Mouse (Mus musculus) forebrain, embryonic 11.5 days (tissue): ENCODE results near the gene Gp1bb. TPM values are rescaled to one million over a fixed set of nuclear protein-coding genes. Genes with fewer than 3 reads are reported as not detected.

Experiments used
- ATAC-seq: fragments of 200-750 bp; cut with Nextera tagmentation; replicated peaks from 2 replicates; pipeline ENCODE4 v1.8.0; 2017; ENCODE audit warnings: moderate TSS enrichment; ENCODE audit not compliant: low FRiP score
- DNase-seq: peaks from one replicate; pipeline ENCODE4 v3.0.0-alpha.2; 2017; ENCODE audit warnings: low spot score
- H3K27ac ChIP-seq: fragments of 300-500 bp; sonication (generic); 2 replicates; pipeline ENCODE4 v1.5.1; 2014; ENCODE audit warnings: low read depth, low read length
- H3K27me3 ChIP-seq: fragments of 300-500 bp; sonication (generic); 2 replicates; pipeline ENCODE4 v1.6.1; 2014; ENCODE audit warnings: mild to moderate bottlenecking, low read length, mixed read lengths; ENCODE audit not compliant: control insufficient read depth, insufficient read depth
- H3K36me3 ChIP-seq: fragments of 300-500 bp; sonication (generic); 2 replicates; pipeline ENCODE4 v1.6.1; 2014; ENCODE audit warnings: mild to moderate bottlenecking, low read length, moderate library complexity, mixed read lengths; ENCODE audit not compliant: control insufficient read depth, insufficient read depth
- H3K4me1 ChIP-seq: fragments of 300-500 bp; sonication (generic); replicated peaks from 2 replicates; pipeline ENCODE4 v1.6.1; 2014; ENCODE audit warnings: low read length, mixed read lengths; ENCODE audit not compliant: control insufficient read depth, insufficient read depth
- H3K4me2 ChIP-seq: fragments of 300-500 bp; sonication (generic); 2 replicates; pipeline ENCODE4 v1.6.1; 2014; ENCODE audit warnings: low read depth, mild to moderate bottlenecking, low read length, moderate library complexity, mixed read lengths; ENCODE audit not compliant: severe bottlenecking
- H3K4me3 ChIP-seq: fragments of 300-500 bp; sonication (generic); 2 replicates; pipeline ENCODE4 v1.5.1; 2014; ENCODE audit warnings: low read depth, low read length
- H3K9ac ChIP-seq: fragments of 300-500 bp; sonication (generic); 2 replicates; pipeline ENCODE4 v1.6.1; 2014; ENCODE audit warnings: low read length
- H3K9me3 ChIP-seq: fragments of 300-500 bp; sonication (generic); 2 replicates; pipeline ENCODE4 v1.6.1; 2016; ENCODE audit warnings: low read length, mixed read lengths; ENCODE audit not compliant: control insufficient read depth
- WGBS: fragments of 180-500 bp; shearing (Covaris S2); extraction: QIAGEN DNeasy Blood & Tissue Kit; methylation state at CpG from one replicate; pipeline ENCODE4 v1.1.7; 2014; 5-methylcytosine and 5-hydroxymethylcytosine counted together
- polyA plus RNA-seq: library from polyadenylated mRNA; unstranded; fragments of >200 nt; fragmentation: Nextera tagmentation; extraction: Ambion mirVana; gene quantifications from 2 replicates; pipeline ENCODE4 v1.2.1, GENCODE M21; 2014

Gp1bb gene
- polyA plus RNA-seq, 1 experiment from 2014 or later, result 5.3 TPM

DNA sequence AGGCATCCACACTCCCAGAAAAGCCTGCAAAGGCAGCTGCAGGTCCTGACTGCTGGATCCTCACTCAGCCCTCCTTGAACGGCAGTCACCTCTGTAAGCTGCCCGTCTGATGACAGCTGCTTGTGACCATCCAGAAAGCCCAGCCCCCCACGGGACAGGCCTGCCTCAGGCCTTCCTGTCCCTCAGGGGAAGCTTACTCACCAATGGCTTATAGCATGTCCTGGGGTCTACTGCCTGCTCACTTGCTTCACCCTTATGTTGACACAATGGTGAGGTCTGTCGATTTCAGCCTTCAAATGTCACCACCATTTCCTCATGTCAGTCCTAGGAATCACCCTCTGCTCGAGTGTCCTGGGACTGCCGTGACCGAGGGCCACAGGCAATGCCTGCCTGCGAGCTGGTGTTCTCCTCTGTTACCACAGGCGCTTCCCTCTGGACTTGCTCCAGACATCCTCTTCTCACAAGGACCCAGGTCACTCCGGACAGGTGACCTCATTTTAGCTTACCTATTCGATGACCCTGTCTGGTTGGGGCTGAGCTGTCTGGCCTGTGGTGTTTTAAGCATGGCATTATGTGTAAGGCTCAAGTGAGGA is 21.3 kb upstream of the Gp1bb start:
- no peaks in the 10 kb centered on the region for H3K4me1 ChIP-seq
- no peak for ATAC-seq
- no peaks in the 10 kb centered on the region for H3K27me3 ChIP-seq
- no peak overlapping the region for H3K27ac ChIP-seq
- no peak overlapping the region for H3K4me3 ChIP-seq
- H3K9me3 ChIP-seq, result no peaks in the 10 kb centered on the region
- 82% methylated on average over 11 of the region's 11 CpGs for WGBS
- no peaks in the 10 kb centered on the region for H3K36me3 ChIP-seq
- peak; percentile 47 for DNase-seq
- H3K9ac ChIP-seq, result no peak overlapping the region
- no peak overlapping the region for H3K4me2 ChIP-seq

DNA sequence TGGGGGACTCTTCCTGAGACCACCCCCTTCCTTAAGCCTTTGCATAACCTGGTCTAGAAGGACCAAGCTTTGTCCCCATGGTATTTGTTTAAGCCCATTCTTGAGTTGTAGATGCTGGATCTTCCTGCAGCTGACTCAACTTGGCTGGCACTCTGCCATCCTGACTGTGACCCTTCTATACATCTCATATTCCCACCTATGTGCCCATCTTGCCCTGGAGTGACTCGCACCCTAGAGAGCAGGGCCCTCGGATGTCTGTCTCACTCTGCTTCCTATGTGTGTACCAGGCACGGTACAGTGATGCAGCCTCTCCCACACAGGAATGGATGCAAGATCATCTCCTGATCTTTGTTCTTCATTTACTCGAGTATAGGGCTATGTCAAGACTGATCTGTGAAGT is 20.7 kb upstream of the Gp1bb start:
- H3K9ac ChIP-seq, result no peak overlapping the region
- no peak overlapping the region for H3K4me2 ChIP-seq
- H3K4me3 ChIP-seq, result no peak overlapping the region
- no peaks in the 10 kb centered on the region for H3K27me3 ChIP-seq
- no peaks in the 10 kb centered on the region for H3K36me3 ChIP-seq
- no peak for ATAC-seq
- H3K9me3 ChIP-seq, result no peaks in the 10 kb centered on the region
- H3K27ac ChIP-seq, result no peak overlapping the region
- DNase-seq, result no peak
- 84% methylated on average over 4 of the region's 4 CpGs for WGBS
- H3K4me1 ChIP-seq, result no peaks in the 10 kb centered on the region

DNA sequence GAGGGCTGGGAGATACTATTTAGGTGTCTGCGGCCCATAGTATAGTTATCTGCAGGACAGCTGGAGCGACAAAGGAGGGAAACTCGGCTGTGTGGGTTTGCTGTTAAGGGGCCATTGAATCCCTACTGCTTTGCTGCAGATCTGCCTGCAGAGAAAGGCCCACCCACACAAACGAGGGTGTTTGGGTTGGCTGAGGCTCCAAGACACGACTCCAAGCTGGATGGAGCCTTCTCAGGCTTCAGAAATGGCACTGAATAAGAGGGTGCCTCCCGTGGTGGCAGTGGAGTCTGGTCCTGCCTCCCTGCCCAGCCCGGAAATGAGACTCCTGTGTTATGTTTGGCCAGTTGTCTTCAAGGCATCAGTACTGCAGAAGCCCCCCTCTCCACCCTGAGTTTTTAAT is 20.1 kb upstream of the Gp1bb start:
- H3K9me3 ChIP-seq, result no peaks in the 10 kb centered on the region

DNA sequence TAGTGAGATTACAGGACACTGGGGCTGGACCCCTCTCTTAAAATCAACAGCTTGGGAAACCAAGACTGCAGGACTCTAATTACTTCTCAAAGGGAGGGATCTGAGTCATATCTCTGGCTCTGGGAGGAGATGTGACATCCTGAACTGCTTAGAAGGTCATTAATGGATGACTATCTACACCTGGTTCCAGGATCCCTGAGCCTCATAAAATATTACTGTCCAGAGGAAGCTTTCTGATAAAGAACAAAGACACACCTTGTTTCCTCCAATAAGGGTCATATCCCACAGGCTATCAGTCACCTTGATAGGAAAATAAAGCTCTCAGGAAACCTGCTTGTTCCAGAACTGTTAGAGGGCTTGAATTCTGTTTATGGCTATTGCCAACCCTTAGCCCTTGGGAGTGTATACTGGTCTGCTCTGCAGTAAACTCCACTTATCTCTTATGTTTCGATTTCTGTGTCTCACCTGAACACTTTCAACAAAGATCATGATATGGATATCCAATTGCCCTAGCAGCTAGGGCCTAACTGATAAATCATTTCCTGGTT is 17.3 kb upstream of the Gp1bb start:
- no peak overlapping the region for H3K27ac ChIP-seq

More for the DNA sequence above, 20.1 kb upstream of the Gp1bb start:
- no peaks in the 10 kb centered on the region for H3K36me3 ChIP-seq
- H3K27ac ChIP-seq, result no peak overlapping the region
- DNase-seq (no peak), ATAC-seq (no peak)
- H3K4me3 ChIP-seq, result no peak overlapping the region
- WGBS, result 66% methylated on average over 7 of the region's 7 CpGs
- H3K4me2 ChIP-seq, result no peak overlapping the region
- no peaks in the 10 kb centered on the region for H3K4me1 ChIP-seq
- H3K27me3 ChIP-seq, result no peaks in the 10 kb centered on the region
- H3K9ac ChIP-seq, result no peak overlapping the region

DNA sequence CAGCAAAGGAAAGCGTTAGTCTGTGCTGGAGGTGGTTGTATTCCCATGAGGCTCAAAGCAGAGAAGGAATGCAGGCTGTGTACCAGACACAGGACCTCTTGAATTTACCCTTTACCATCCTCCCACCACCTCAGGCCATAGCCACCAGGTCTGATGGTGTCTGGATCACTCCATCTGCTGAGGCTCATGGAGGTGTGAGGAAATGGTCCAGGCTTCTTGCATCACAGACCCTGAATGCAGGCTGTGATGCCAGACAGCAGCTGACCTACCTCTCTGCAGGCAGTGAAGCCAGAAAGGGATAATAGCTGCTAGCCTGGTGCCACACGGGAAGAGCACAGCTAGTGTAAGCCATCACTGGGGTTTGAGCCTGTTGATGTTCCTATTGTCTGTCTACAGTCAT is 16.2 kb upstream of the Gp1bb start:
- Histone ChIP-seq H3K4me1 (no peaks in the 10 kb centered on the region), H3K4me3 (no peak overlapping the region), H3K36me3 (no peaks in the 10 kb centered on the region), H3K9ac (no peak overlapping the region), H3K9me3 (no peaks in the 10 kb centered on the region), H3K4me2 (no peak overlapping the region), H3K27me3 (no peaks in the 10 kb centered on the region), H3K27ac (no peak overlapping the region)
- DNase-seq (no peak), ATAC-seq (no peak)
- WGBS, result 52% methylated on average over 2 of the region's 2 CpGs

More for the DNA sequence above, 17.3 kb upstream of the Gp1bb start:
- ATAC-seq, result no peak
- Histone ChIP-seq H3K4me2 (no peak overlapping the region), H3K4me1 (no peaks in the 10 kb centered on the region), H3K9ac (no peak overlapping the region), H3K9me3 (no peaks in the 10 kb centered on the region), H3K4me3 (no peak overlapping the region), H3K36me3 (no peaks in the 10 kb centered on the region), H3K27me3 (no peaks in the 10 kb centered on the region)
- no peak for DNase-seq
- WGBS, result 92% methylated on average over 1 of the region's 1 CpGs

DNA sequence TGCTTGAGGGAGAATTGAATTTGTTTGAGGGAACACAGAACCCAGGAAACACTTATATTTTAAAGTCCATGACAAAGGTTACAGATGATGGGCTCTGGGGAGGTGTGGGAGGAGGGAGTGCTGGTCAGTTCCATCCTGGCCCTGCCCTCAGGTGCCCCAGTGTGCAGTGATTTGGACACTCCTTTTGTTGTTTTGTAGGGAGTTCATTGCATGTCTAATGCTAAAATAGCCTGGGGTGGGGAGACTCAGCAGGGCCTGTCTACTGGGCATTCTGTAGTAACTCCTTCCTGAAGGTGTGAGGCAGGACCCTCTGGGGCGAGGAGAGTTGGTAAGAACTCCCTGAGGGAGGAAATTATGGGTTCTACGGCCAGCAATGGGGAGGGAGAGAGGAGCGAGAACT is 14.6 kb upstream of the Gp1bb start:
- WGBS, result 57% methylated on average over 3 of the region's 3 CpGs
- Histone ChIP-seq H3K9me3 (no peaks in the 10 kb centered on the region), H3K9ac (no peak overlapping the region), H3K36me3 (no peaks in the 10 kb centered on the region), H3K4me2 (no peak overlapping the region), H3K4me1 (no peaks in the 10 kb centered on the region), H3K27ac (no peak overlapping the region), H3K4me3 (no peak overlapping the region), H3K27me3 (no peaks in the 10 kb centered on the region)
- DNase-seq, result no peak
- ATAC-seq, result no peak

DNA sequence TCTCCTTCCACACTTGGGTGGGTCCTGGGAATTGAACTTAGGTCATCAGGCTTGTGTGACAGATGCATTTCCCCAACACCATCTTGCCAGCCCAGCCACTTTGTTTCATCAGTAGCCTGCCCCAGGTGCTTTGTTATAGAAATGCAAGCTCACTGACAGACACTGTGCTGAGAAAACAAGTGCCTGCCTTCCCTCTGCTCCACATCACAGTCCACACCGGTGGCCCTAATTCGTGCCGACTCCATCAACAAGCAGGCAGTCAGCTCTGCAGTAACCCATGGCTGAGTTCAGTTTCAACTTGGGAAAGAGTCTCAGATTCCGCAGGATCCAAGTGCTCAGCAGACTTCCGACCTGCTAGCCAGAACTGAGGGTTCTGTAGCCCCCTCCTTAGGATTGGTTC is 14.2 kb upstream of the Gp1bb start:
- 74% methylated on average over 5 of the region's 5 CpGs for WGBS
- no peak for ATAC-seq

DNA sequence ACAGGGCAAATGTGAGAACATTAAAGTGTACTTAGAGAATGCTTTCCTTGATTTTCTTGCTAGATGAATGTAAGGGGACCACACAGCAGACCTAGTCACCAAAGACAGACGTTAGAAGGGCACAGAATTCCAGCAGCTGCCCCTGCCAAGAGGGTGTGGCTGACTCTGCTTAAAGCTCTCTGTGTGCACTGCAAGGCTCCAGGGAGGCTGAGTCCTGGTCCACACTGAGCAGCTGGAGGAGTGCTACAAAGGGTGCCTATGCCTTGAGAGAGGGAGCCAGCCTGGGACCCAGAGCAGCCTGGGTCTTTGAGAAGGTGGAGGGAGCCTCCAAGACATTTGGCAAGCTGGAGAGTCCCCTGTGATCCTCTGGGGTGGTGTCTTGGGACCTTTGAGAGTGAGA is 11.1 kb upstream of the Gp1bb start:
- no peaks in the 10 kb centered on the region; the same call in 1 of the 2 replicates for H3K4me1 ChIP-seq
- no peaks in the 10 kb centered on the region for H3K9me3 ChIP-seq
- H3K36me3 ChIP-seq, result no peaks in the 10 kb centered on the region
- DNase-seq, result no peak
- H3K9ac ChIP-seq, result no peak overlapping the region
- no peak overlapping the region for H3K4me3 ChIP-seq
- peaks cover 3% of the 10 kb centered on the region; the same call in 1 of the 2 replicates for H3K27me3 ChIP-seq
- no peak overlapping the region for H3K27ac ChIP-seq
- no peak overlapping the region for H3K4me2 ChIP-seq
- 34% methylated on average over 1 of the region's 1 CpGs for WGBS
- no peak for ATAC-seq

More for the DNA sequence above, 14.2 kb upstream of the Gp1bb start:
- Histone ChIP-seq H3K4me1 (no peaks in the 10 kb centered on the region), H3K4me2 (no peak overlapping the region), H3K27ac (no peak overlapping the region), H3K4me3 (no peak overlapping the region), H3K9me3 (no peaks in the 10 kb centered on the region), H3K27me3 (no peaks in the 10 kb centered on the region), H3K9ac (no peak overlapping the region), H3K36me3 (no peaks in the 10 kb centered on the region)
- no peak for DNase-seq

DNA sequence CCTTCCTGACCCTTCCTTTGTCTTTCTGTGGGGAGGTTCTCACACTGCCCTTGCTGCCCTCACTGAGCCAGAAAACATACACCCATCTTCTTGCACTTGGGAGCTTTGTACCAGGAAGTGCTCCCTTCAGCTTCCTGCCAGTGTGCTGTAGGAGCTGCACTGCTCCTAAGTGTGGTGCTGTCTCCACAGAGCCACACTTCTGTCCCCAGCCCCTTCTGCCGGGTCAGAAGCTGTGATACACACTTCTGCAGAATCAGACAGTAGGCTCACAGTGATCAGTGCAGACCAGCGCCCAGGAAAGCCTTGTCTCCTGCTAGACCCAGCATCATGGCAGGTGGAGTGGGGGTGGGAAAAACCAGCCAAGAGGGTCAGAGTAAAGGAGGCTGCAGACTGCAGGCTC is 10.6 kb upstream of the Gp1bb start:
- no peaks in the 10 kb centered on the region for H3K9me3 ChIP-seq
- H3K4me1 ChIP-seq, result no peaks in the 10 kb centered on the region; the same call in 1 of the 2 replicates
- no peak overlapping the region for H3K9ac ChIP-seq
- H3K27me3 ChIP-seq, result peaks cover 7% of the 10 kb centered on the region; the same call in 1 of the 2 replicates
- H3K4me2 ChIP-seq, result no peak overlapping the region
- no peaks in the 10 kb centered on the region for H3K36me3 ChIP-seq
- WGBS, result 69% methylated on average over 2 of the region's 2 CpGs
- no peak overlapping the region for H3K4me3 ChIP-seq
- no peak for DNase-seq
- no peak overlapping the region for H3K27ac ChIP-seq
- no peak for ATAC-seq
